Mouse (Mus musculus) heart, adult 2 months (tissue): ENCODE data around the gene Flnb. TPM values are rescaled to one million over a fixed set of nuclear protein-coding genes. Genes with fewer than 3 reads are reported as not detected.
A peak's percentile ranks its signal among the peaks of the same experiment; 100 is the strongest.

Source experiments
- DNase-seq, 2 experiments: peaks; one replicate each; pipeline ENCODE4 v3.0.0; 2021
- H3K27ac ChIP-seq: fragments of 200-600 bp; 2 replicates; pipeline ENCODE4 v1.8.1; 2022
- H3K27me3 ChIP-seq: fragments of 200-500 bp; 2 replicates; pipeline ENCODE4 v1.6.1; 2012; ENCODE audit warnings: mild to moderate bottlenecking, low read length, inconsistent platforms, mixed read lengths; ENCODE audit not compliant: control insufficient read depth, insufficient read depth
- H3K36me3 ChIP-seq: fragments of 200-500 bp; 2 replicates; pipeline ENCODE4 v1.6.1; 2012; ENCODE audit warnings: low read length, inconsistent platforms; ENCODE audit not compliant: control insufficient read depth, insufficient read depth
- H3K4me1 ChIP-seq: fragments of 200-500 bp; 2 replicates; pipeline ENCODE4 v1.6.1; 2011; ENCODE audit warnings: low read length; ENCODE audit not compliant: control insufficient read depth, insufficient read depth
- H3K4me3 ChIP-seq: fragments of 200-600 bp; 2 replicates; pipeline ENCODE4 v1.8.1; 2022
- H3K79me2 ChIP-seq: fragments of 200-500 bp; replicated peaks from 2 replicates; pipeline ENCODE4 v1.6.1; 2012; ENCODE audit warnings: mild to moderate bottlenecking, inconsistent platforms, low read length, moderate library complexity, mixed read lengths; ENCODE audit not compliant: control insufficient read depth, insufficient read depth
- H3K9ac ChIP-seq: fragments of 200-500 bp; 2 replicates; pipeline ENCODE4 v1.6.1; 2012; ENCODE audit warnings: low read depth, mild to moderate bottlenecking, control low read depth, inconsistent platforms, low read length, mixed read lengths
- CTCF ChIP-seq: fragments of 200-600 bp; IDR thresholded peaks from 2 replicates; pipeline ENCODE4 v1.8.1; 2022; ENCODE audit warnings: antibody characterized with exemption, mild to moderate bottlenecking, moderate library complexity
- EP300 ChIP-seq: fragments of 200-500 bp; IDR thresholded peaks from 2 replicates; pipeline ENCODE4 v1.6.1; 2011; ENCODE audit warnings: low read depth, low read length, control low read depth; ENCODE audit not compliant: insufficient read depth
- POLR2A ChIP-seq: fragments of 200-500 bp; IDR thresholded peaks from 2 replicates; pipeline ENCODE4 v1.6.1; 2011; ENCODE audit warnings: mild to moderate bottlenecking, low read depth, low read length, control low read depth; ENCODE audit not compliant: insufficient read depth
- WGBS: fragments of 180-500 bp; shearing (Covaris S2); methylation state at CpG from one replicate; pipeline ENCODE4 v1.1.7; 2018; 5-methylcytosine and 5-hydroxymethylcytosine counted together
- intact Hi-C: fragments of 180-260 bp; cut with DNase I; formaldehyde crosslinking; loops from one replicate; pipeline ENCODE4 v1.15.1; 2025
- polyA plus RNA-seq: library from polyadenylated mRNA; depleted of rRNA; stranded (reverse); fragments of >200 nt; gene quantifications from 2 replicates; pipeline ENCODE4 v1.2.3, GENCODE M21; 2012
- total RNA-seq, 2 experiments: library from RNA; stranded (reverse); gene quantifications; 2 replicates each; pipeline ENCODE4 v1.2.3; 2021

The Flnb gene
- total and polyA plus RNA-seq, 3 experiments: 9.6 to 22.7 (median 17.0) TPM

DNA sequence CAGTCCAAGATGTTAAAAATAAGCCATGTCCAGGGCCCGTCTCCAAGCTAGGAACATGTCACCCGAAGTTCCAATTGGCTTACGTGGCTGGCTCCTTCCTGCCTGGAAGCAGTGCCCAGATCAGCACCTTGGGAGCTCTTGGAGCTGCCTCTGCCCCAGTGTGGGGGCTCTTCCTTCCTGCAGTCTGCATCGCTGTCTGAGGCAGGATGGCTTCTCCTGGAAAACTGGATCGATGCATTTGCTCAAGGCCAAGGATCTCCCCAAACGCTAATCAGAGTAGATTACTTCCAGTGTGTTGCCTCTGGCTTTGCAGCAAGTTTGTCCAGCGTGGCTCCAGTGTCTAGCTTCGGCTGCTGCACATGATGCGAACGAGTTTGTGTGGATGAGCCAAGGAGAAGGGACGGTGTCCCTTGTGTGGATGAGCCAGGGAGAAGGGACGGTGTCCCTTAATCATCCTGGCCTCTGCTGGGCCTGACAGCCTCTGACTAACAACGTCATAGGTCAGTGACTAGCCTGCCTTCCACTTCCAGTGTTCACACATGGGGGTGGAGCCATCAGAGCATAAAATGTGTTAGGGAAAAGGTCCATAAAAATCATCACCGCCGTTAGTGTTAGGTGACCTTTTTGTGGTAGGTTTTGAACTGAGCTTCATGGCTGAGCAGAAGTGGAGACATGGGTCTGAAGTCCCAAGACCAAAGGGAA lies 25.0 kb downstream of the Flnb start:
- peak in 1 of 2 experiments; percentile 41 for DNase-seq
- WGBS: 33% methylated on average over 15 of the region's 15 CpGs
- no peaks in the 10 kb centered on the region for H3K36me3 ChIP-seq
- intact Hi-C loops: loop anchor here (1.0 kb wide), 1 partner anchor 12 kb away; no protein-coding TSS in a partner anchor
- H3K27ac ChIP-seq: peak overlapping the region; percentile 37
- no peaks in the 10 kb centered on the region for H3K79me2 ChIP-seq
- peaks cover 7% of the 10 kb centered on the region for H3K4me1 ChIP-seq
- TF ChIP-seq POLR2A (no peak), CTCF (0 out of 2 replicates have a peak, but pooled peaks have one; percentile 1)
- H3K9ac ChIP-seq: no peak overlapping the region
- no peak overlapping the region for H3K4me3 ChIP-seq
- no peaks in the 10 kb centered on the region for H3K27me3 ChIP-seq

DNA sequence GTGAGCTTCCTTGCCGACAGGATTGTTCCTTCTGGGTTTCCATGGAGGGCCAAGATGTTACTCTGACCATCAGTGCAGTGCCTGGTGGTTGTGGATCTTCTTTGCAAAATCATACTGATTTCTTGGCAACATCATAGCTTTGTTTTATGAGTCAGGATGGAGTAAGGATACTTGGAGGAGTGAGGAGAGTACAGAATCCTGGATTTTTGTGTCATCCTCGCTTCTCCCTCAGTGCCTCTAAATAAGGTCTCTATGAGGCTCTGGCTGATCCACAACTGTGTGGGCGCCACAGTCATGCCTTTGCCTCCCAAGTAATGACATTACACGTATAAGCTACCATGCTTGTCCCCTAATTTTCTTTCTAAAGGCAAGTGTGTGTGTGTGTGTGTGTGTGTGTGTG lies 28.9 kb downstream of the Flnb start:
- no peak overlapping the region for H3K27ac ChIP-seq
- no peaks in the 10 kb centered on the region for H3K79me2 ChIP-seq
- WGBS: 74% methylated on average over 4 of the region's 4 CpGs
- H3K36me3 ChIP-seq: peaks cover 4% of the 10 kb centered on the region
- H3K4me1 ChIP-seq: peaks cover 16% of the 10 kb centered on the region
- DNase-seq: no peak
- H3K27me3 ChIP-seq: no peaks in the 10 kb centered on the region
- no peak overlapping the region for H3K9ac ChIP-seq
- no peak for TF ChIP-seq CTCF
- no peak for TF ChIP-seq EP300
- TF ChIP-seq POLR2A: no peak
- H3K4me3 ChIP-seq: no peak overlapping the region
- intact Hi-C loops: loop anchor here (2.0 kb wide), 1 partner anchor 16 kb away; no protein-coding TSS in a partner anchor

DNA sequence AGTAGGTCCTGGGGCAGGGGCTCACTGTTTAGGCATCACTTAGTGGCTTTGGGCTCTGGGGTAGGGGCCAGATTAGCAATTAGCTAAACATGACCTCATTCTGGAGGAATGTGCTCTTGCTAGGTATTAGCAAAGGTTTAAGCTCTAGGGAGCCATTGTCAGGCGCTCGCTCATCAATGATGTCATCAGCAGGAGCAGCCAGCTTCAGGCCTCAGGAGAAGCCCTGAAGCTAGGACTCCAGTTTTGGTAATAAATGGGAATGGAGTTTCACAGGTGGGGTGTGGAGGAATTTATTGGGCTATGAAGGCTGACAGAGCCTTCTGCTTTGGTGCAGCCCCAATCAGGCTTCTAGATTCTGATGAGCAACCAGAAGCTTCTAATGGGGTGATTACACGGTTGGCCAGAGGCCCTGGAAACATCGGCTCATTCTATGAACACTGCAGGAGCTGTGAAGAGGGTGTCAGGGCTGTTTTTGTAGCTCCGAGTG lies 30.0 kb downstream of the Flnb start:
- peak in 1 of 2 experiments; percentile 25 for DNase-seq
- H3K9ac ChIP-seq: no peak overlapping the region
- peaks cover 10% of the 10 kb centered on the region for H3K36me3 ChIP-seq
- 39% methylated on average over 5 of the region's 5 CpGs for WGBS
- no peaks in the 10 kb centered on the region for H3K79me2 ChIP-seq
- intact Hi-C loops: loop anchor here (2.0 kb wide), 1 partner anchor 17 kb away; no protein-coding TSS in a partner anchor
- H3K27me3 ChIP-seq: no peaks in the 10 kb centered on the region
- H3K27ac ChIP-seq: peak overlapping the region; percentile 28
- TF ChIP-seq POLR2A (no peak), EP300 (no peak), CTCF (no peak)
- H3K4me3 ChIP-seq: no peak overlapping the region
- peaks cover 15% of the 10 kb centered on the region for H3K4me1 ChIP-seq

DNA sequence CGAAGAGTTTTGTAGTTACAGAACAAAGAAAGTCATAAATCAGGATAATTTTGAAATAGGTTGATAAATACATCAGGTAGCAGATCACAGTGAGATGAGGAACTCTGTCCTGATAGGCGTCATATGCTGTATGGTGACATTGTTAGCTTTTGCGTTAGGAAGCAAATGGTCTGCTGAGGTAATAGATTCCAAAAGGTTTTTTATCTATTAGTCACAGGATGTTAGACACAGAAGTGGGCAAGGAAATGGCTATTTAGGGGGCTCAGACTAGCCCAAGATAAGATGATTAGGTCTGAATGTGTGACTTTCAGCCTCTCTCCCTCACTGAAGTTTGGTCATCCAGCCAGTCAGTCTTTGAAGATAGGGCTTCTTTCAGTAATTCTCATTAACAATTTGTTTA lies 33.2 kb downstream of the Flnb start:
- Histone ChIP-seq H3K27me3 (no peaks in the 10 kb centered on the region), H3K4me1 (peaks cover 23% of the 10 kb centered on the region), H3K27ac (peak overlapping the region; percentile 70), H3K79me2 (peaks cover 3% of the 10 kb centered on the region), H3K4me3 (no peak overlapping the region), H3K36me3 (peaks cover 10% of the 10 kb centered on the region), H3K9ac (no peak overlapping the region)
- TF ChIP-seq CTCF (no peak), POLR2A (no peak), EP300 (no peak)
- intact Hi-C loops: loop anchor here (1.0 kb wide), 2 partner anchors 13 to 33 kb away; no protein-coding TSS in a partner anchor
- DNase-seq: no peak
- 56% methylated on average over 3 of the region's 3 CpGs for WGBS

DNA sequence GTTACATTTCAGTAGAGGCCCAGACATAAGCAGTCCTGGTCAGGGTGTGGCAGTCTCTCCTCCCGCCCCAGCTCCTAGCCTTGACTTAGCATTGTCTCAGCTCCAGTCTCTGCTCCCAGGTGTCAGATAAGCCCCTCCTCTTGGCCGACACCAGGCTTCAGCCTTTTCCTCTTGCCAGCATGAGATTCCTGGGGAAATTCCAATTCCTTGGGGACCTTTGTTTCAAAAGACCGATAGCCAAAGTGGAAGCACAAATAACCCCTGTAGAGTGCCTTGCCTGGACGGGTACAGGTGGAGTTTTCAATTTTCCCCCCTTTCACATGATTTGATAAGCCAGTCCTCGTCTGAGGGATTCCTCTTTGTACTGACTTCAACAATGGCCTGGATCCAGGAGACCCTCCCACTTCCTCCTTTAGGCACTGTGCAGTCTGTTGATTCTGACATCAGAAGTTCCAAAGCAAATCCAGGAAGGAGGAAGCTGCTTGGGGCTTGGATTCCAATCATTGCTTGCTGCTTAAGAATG lies 33.8 kb downstream of the Flnb start:
- Histone ChIP-seq H3K4me3 (no peak overlapping the region), H3K4me1 (peaks cover 23% of the 10 kb centered on the region)
- 36% methylated on average over 5 of the region's 5 CpGs for WGBS

DNA sequence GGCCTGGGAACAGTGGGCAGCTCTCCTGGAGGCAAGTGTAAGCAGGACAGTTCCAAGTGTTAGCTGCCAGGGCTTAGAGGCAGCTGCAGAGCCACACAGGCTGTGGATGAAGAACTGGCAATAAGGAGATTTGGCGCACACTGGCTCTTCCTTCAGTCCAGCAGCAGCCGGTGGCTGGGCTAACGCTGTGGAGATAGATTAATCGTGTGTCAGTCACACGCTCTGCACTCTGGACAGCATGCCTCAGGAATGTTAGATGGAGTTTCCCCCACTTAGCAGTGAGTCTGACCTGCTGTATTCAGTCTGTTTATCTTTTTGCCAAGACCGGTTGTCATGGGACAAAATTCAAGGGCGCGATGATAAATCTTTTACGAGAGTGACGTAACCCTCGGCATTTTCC lies 35.9 kb downstream of the Flnb start:
- Histone ChIP-seq H3K27me3 (no peaks in the 10 kb centered on the region), H3K27ac (no peak overlapping the region; the same call in 1 of the 2 replicates), H3K9ac (no peak overlapping the region), H3K4me1 (peaks cover 24% of the 10 kb centered on the region), H3K4me3 (no peak overlapping the region), H3K79me2 (peaks cover 5% of the 10 kb centered on the region), H3K36me3 (peaks cover 10% of the 10 kb centered on the region)
- 18% methylated on average over 11 of the region's 11 CpGs for WGBS
- peak; percentile 37 to 64 for DNase-seq
- intact Hi-C loops: loop anchor here (1.0 kb wide), 1 partner anchor 11 kb away; no protein-coding TSS in a partner anchor
- 0 out of 2 replicates have a peak, but pooled peaks have one; percentile 51 for TF ChIP-seq EP300
- no peak for TF ChIP-seq CTCF
- no peak for TF ChIP-seq POLR2A

More for the DNA sequence above, 33.8 kb downstream of the Flnb start:
- intact Hi-C loops: loop anchor here (1.0 kb wide), 2 partner anchors 13 to 33 kb away; no protein-coding TSS in a partner anchor
- Histone ChIP-seq H3K79me2 (peaks cover 5% of the 10 kb centered on the region), H3K27me3 (no peaks in the 10 kb centered on the region), H3K9ac (no peak overlapping the region; the same call in 1 of the 2 replicates), H3K36me3 (peaks cover 10% of the 10 kb centered on the region), H3K27ac (peak overlapping the region; percentile 70)
- TF ChIP-seq EP300 (0 out of 2 replicates have a peak, but pooled peaks have one; percentile 12), CTCF (no peak)
- DNase-seq: peak; percentile 70 to 85
